Mouse (Mus musculus) erythroblast, embryonic 14.5 days (primary cell): Measurements from ENCODE around the gene Chka.

Experiments used
- GATA1 ChIP-seq: IDR thresholded peaks from 2 replicates; pipeline ENCODE4 v1.6.1; 2012; ENCODE audit warnings: low read length, inconsistent platforms, mixed read lengths
- TAL1 ChIP-seq: IDR thresholded peaks from 3 replicates; pipeline ENCODE4 v1.6.1; 2012; ENCODE audit warnings: low read length, inconsistent platforms, mixed read lengths

GRCm38 (mm10) chr19:3842359-3843148 lies 9.0 kb upstream of the Chka start:
- TF ChIP-seq GATA1 (no peak), TAL1 (no peak)
